Mouse (Mus musculus) neutrophil, adult 65 days (primary cell): Measurements from ENCODE around the gene Ece2. TPM values are rescaled to one million over a fixed set of nuclear protein-coding genes. Genes with fewer than 3 reads are reported as not detected.

Source experiments
- total RNA-seq: library from RNA; stranded (reverse); gene quantifications from 2 replicates; pipeline ENCODE4 v1.2.4, GENCODE M21; 2023

The Ece2 gene
- not detected in 2 replicates for total RNA-seq

GRCm38 (mm10) chr16:20629731-20630634 lies at the start of gene Ece2:
Ece2 (plus strand) TSS chr16:20629828.

GRCm38 (mm10) chr16:20589366-20589938 lies 40.2 kb upstream of the Ece2 start, which contains the start of gene Vwa5b2:
Vwa5b2 (plus strand) TSS chr16:20589471.

GRCm38 (mm10) chr16:20611357-20612227 lies 18.0 kb upstream of the Ece2 start, which contains the start of the genes Eef1akmt4, Gm49333 and Alg3:
Eef1akmt4 (plus strand) TSS chr16:20611593.
Gm49333 (plus strand) TSS chr16:20611610.
Alg3 (minus strand) TSS chr16:20611735.

GRCm38 (mm10) chr16:20621191-20621990 lies 8.2 kb upstream of the Ece2 start, which contains the start of gene Camk2n2:
Camk2n2 (minus strand) TSS chr16:20621287.

GRCm38 (mm10) chr16:20651076-20651946 lies 21.7 kb downstream of the Ece2 start, which contains the start of gene Psmd2:
Psmd2 (plus strand) TSS chr16:20651652.

GRCm38 (mm10) chr16:20668013-20668412 lies 38.4 kb downstream of the Ece2 start, which contains the start of gene Eif4g1:
Eif4g1 (plus strand) TSS chr16:20668313.

GRCm38 (mm10) chr16:20693111-20693701 lies 63.6 kb downstream of the Ece2 start, which contains the start of gene Fam131a:
Fam131a (plus strand) TSS chr16:20693241.

Other genes starting within 250 kb of the Ece2 start
- gene Abcc5, start 203.4 kb upstream of the Ece2 start, total RNA-seq, result 74.2 and 90.9 TPM in 2 replicates
- gene Eif2b5, start 131.0 kb upstream of the Ece2 start, total RNA-seq, result 19.8 and 24.7 TPM in 2 replicates
- 22.9 and 26.7 TPM in 2 replicates for gene Dvl3, start 112.8 kb upstream of the Ece2 start, total RNA-seq
- gene Ap2m1, start 94.3 kb upstream of the Ece2 start, total RNA-seq, result 174 and 177 TPM in 2 replicates
- 32.5 and 45.3 TPM in 2 replicates for gene Abcf3, start 81.3 kb upstream of the Ece2 start, total RNA-seq
- 0.25 TPM in 1 of 2 replicates, not detected in the other for gene Vwa5b2, start 40.4 kb upstream of the Ece2 start, total RNA-seq
- gene Eef1akmt4, start 18.2 kb upstream of the Ece2 start, total RNA-seq, result 2.4 and 3.8 TPM in 2 replicates
- not detected in 2 replicates for gene Gm49333, start 18.2 kb upstream of the Ece2 start, total RNA-seq
- 4.6 and 5.3 TPM in 2 replicates for gene Alg3, start 18.1 kb upstream of the Ece2 start, total RNA-seq
- 0.47 and 1.2 TPM in 2 replicates for gene Camk2n2, start 8.5 kb upstream of the Ece2 start, total RNA-seq
- 77.7 and 85.6 TPM in 2 replicates for gene Psmd2, start 21.8 kb downstream of the Ece2 start, total RNA-seq
- gene Eif4g1, start 38.5 kb downstream of the Ece2 start, total RNA-seq, result 151 and 174 TPM in 2 replicates
- gene Fam131a, start 63.4 kb downstream of the Ece2 start, total RNA-seq, result 0.43 TPM in 1 of 2 replicates, not detected in the other
- gene Polr2h, start 87.8 kb downstream of the Ece2 start, total RNA-seq, result 5.2 and 7.9 TPM in 2 replicates
- 1.3 and 1.4 TPM in 2 replicates for gene Clcn2, start 87.9 kb downstream of the Ece2 start, total RNA-seq
- gene Chrd, start 103.3 kb downstream of the Ece2 start, total RNA-seq, result not detected in 2 replicates
- not detected in 2 replicates for gene Thpo, start 104.7 kb downstream of the Ece2 start, total RNA-seq